Mouse (Mus musculus) T-cell, adult 2 months (primary cell): Measurements from ENCODE around the gene Ptar1.
"Not testable (repeated sequence)": the region's sequence is repeated elsewhere in the genome, so short reads cannot be mapped to it uniquely, and the experiment has no call there.

Source experiments
- DNase-seq: peaks from one replicate; pipeline ENCODE4 v3.0.0; 2022; ENCODE audit warnings: low spot score

Ptar1 gene

GRCm38 (mm10) chr19:23687296-23688021, at the start of gene Ptar1:
TSS of gene Ptar1 (plus strand) at chr19:23687429.
- DNase-seq: peak; percentile 87

DNA sequence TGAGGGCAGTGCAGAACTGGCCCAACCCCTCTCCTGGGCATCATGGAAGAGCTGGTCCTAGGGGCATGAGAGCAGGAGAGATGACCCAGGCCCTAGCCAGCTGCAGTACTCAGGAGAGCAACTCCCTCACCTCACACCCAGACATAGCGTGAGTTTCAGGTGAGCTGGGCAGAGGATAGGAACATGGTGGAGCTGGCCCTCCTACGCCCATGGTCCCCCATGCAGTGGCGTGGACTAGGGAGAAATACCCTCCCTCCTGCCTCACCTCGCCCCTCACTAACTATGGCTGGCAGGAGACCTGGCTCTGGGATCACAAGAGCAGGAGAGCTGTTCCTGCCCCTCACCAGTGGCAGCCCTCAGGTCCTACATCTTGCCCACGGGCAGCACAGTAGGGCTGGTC, 43.4 kb upstream of the Ptar1 start:
- DNase-seq: no peak

DNA sequence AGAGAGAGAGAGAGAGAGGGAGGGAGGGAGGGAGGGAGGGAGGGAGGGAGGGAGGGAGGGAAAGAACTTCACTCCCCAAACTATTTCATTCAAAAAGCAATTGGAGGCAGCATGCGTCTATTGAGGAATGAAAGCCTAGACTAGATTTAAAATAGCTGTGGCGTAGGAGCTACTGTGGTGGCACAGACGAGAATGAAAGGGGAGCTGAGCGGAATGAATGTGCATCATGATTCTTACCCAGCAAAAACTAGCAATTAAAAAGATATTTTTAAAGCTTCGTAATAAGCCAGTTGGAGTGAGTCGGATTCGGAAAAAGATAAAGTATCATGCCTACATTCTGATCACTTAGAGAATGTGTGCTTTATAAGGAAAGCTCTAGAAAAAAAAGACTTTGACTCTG, 41.9 kb upstream of the Ptar1 start:
- DNase-seq: no peak

GRCm38 (mm10) chr19:23647308-23647707, 39.9 kb upstream of the Ptar1 start:
- no peak for DNase-seq

GRCm38 (mm10) chr19:23652644-23653043, 34.6 kb upstream of the Ptar1 start, which contains the start of gene 1700028P14Rik:
TSS of gene 1700028P14Rik (minus strand) at chr19:23652812.
- DNase-seq: no peak

GRCm38 (mm10) chr19:23653154-23653553, 34.1 kb upstream of the Ptar1 start:
- DNase-seq: no peak

DNA sequence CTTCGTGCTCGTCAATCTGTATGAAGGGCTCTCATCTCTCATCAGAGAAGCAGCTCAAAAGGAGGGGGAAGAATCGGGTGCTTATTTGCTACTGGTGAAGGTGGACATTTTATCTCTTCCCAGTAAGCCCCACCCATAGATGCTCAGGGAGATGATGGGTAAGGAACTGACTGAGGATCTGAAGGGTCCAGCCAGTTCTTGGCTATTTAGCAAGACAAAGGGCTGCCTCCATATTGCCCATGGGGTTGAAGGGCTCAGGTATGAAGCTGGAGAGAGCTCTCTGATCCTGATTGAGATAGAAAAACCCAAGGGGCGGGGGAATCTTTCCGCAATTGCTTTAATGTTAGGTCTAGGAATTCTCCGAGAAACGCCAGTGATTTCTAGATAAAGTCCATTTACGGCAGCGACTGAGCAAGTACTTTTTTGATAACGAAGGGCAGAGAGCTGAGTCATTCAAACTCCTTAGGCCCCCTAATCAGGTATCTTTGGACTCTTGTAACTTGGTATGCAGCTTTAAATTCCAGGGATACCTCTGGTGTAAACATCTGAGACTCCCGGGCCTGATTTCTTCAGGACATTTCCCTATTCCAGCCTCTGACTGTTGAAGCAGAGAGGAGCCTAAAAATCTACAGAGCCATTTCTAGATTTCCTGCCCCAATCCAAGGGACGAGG, 29.8 kb upstream of the Ptar1 start:
- no peak for DNase-seq

GRCm38 (mm10) chr19:23658350-23658749, 28.9 kb upstream of the Ptar1 start:
- DNase-seq: no peak

DNA sequence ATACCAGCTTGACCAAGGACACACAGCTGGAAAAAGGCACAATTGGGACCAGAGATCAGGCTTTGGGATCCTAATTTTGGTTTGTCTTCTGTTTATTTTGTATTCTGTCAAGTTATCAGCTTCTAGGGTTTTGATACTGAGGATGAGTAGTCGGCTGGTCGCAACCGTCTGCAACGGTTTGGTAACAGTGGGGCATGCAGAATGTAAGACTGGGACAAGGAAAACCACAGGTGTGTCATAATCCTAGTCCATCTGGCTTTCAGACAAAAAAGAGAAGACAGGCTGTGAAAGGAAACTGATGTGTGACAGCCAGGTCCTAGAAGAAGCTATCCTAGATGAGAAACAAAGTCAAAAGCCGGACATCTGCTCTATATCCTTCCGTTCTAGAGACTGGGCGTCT, 23.1 kb upstream of the Ptar1 start:
- DNase-seq: no peak

- DNase-seq: no peak
These were observed 19.0 kb upstream of the Ptar1 start for GRCm38 (mm10) chr19:23668142-23668655.

DNA sequence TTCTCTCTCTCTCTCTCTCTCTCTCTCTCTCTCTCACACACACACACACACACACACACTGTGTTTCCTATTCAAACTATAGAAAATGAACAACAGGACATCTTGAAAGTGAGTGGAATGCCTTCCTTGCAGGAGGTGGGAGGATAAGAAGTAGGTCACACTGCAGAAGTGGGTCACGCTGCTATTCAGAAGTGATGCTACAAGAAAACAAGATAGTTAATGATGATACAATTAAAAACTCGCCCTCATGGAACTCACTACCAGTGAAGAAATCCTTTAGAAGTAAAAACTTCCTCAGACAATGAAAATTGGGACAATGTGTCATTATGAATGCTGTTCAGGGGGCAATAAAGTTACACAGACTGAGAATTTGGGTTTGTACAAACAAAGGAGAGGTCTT, 14.2 kb upstream of the Ptar1 start:
- no peak for DNase-seq

GRCm38 (mm10) chr19:23675656-23676055, 11.6 kb upstream of the Ptar1 start:
- not testable (repeated sequence) for DNase-seq

DNA sequence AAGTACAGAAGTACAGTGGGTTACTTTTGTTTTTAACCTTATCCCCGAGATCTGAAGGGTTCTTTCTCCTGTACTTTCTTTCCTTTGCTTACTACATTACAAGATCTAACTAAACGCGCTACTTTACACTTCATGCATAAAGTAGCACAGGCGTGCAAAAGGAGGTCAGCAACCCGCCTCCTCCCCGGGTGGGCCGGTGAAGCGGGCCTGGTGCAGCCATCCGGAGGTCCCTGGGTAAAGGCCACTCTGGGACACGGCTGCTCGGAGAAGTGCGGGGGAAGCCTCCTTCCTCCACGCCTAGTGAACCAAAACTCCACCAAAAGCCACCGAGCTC, 300 bp upstream of the Ptar1 start:
- DNase-seq: no peak

GRCm38 (mm10) chr19:23688421-23688946, 1.3 kb downstream of the Ptar1 start:
- DNase-seq: no peak

DNA sequence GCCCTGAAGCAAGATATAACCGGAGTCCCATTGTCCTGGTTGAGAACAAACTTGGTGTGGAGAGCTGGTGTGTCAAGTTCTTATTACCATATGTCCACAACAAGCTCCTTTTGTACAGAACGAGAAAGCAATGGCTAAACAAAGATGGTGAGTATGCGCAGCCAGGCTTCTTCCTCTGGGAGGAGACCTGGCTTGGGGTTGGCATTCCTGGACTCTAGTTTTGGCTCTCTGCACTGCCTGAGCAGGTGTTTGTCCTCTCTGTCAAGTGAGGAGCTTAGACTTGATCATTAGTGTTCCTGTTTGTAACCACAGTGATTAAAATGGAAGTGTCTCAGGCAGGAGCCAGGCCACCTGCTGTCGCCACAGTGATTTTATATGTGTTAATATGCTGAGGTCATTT, 7.1 kb downstream of the Ptar1 start:
- no peak for DNase-seq

GRCm38 (mm10) chr19:23697861-23698260, 10.6 kb downstream of the Ptar1 start:
- no peak for DNase-seq

DNA sequence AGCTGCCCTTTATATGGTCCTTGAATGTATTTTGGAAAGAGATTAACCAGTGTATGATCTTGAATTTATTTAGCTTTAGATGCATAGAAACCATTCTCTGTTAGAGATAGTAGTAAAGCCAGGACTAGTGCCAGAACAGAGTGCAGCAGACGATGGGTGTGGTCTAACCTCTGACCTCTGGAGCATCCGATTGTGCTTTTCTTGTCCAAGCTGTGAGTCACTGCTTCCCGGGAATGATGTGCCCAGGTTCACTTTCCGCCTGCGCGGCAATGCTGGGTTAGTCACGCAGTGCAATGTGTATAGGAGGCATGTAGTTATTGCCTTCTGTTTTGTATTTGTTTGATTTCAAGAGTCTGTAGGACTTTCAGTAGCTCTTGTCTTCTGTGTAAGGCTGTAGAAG, 11.1 kb downstream of the Ptar1 start:
- DNase-seq: no peak

GRCm38 (mm10) chr19:23699131-23699530, 11.9 kb downstream of the Ptar1 start:
- no peak for DNase-seq

- DNase-seq: no peak
These were observed 15.7 kb downstream of the Ptar1 start for GRCm38 (mm10) chr19:23702896-23703295.

GRCm38 (mm10) chr19:23705383-23705782, 18.2 kb downstream of the Ptar1 start:
- DNase-seq: no peak

DNA sequence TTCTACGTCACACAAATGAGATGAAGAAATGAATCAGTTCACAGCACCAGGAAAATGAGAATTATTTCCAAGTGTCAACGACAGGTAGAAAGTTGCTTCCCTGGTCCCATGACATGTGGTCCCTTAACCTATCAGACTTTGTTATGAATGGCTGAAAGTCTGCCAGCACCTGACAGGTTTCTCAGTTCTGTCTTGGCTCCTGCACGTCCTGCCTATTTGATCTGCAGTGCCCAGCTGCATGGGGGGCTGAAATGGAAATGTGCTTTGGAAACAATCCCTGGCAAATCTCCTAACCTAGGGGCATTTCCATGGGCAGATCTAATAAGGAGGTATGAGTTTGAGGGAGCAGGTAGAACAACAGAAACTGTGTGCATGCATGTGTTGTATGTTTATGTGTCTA, 59.3 kb downstream of the Ptar1 start:
- DNase-seq: no peak

- no peak for DNase-seq
These were observed 69.8 kb downstream of the Ptar1 start for GRCm38 (mm10) chr19:23757011-23757410.

DNA sequence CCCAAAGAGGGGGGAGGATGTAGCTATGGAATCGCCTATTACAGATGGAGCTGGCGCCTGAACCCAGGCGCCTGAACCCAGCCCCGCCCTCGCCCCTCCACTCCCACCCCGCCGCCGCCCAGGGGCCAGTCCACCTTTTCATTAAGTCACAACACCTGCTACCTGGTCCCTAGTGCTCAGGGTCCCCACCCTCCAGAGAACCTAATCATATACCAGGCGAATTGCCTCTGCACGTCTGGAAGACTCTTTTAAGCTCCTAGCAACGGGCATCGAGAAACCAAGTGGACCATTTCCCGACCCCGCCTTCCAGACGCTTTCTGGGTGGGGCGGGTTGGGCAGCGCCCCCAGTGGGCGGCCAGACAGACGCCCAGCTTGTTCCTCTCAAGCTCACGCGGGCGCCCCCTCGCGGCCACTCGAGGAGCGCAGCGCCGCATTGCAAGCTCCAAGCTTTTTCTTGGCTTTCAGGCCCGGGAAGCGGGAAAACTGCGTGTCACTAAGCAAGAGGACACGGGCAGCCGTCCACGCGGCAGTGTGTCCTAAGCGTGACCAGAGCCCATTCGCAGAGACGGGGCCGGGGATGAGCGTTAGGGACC, 70.8 kb downstream of the Ptar1 start:
- peak; percentile 59 for DNase-seq
